Mouse (Mus musculus) neutrophil, adult 59 days (primary cell): ENCODE data around the gene Cdh8. TPM values are rescaled to one million over a fixed set of nuclear protein-coding genes. Genes with fewer than 3 reads are reported as not detected.

Experiments
- total RNA-seq, 2 experiments: library from RNA; stranded (reverse); gene quantifications; 1 replicate in 1 of 2; 2 replicates in 1 of 2; pipeline ENCODE4 v1.2.4; 2023

The Cdh8 gene
- total RNA-seq = not detected

DNA sequence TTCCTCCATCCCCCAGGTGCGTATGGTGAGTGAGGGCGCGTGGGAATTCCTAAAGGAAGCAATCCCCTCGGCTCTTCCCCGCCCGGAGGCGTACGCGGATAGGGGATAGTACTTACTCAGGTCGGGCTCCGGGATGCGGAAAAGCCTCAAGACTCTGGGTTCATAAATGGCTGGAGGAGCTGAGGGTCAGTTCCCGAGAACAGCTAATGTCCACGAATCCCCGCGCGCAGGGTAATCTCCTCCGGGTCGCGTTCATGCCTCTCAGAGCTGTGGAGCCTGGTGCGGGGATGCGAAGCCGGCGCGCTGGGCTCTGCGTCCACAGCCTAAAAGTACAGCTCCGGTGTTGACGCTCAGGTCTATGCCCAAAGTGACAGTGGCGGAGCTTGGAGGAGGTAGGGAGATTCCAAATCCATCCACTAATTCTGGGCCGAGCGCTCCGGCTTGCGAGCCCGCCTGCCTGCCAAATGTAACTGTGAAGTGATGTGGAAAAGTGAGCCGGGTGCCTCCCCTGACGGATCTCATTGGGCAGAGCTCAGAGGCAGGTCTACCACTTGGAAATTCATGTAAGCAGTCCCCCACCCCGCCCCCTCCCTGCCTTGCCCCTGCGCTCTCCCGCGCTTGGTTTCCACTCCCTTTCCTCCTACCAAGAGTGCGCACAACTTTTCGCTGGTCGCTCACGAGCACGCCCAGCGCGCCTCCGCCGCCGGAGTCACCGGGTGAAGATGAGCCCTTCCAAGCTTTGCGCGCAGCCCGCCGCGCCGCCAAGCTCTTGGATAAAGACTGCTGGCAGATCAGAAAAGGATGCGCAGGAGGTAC lies at the start of gene Cdh8:
Gene Cdh8 (minus strand): TSS at position 506 of the 816 bp plus-strand sequence.

